Mouse (Mus musculus) brain, embryonic 14.5 days (tissue): ENCODE measurements around the gene Tmem121b. TPM values are rescaled to one million over a fixed set of nuclear protein-coding genes. Genes with fewer than 3 reads are reported as not detected.

Experiments
- DNase-seq: peaks from one replicate; pipeline ENCODE4 v3.0.0-alpha.2; 2011; ENCODE audit warnings: low read depth
- CTCF ChIP-seq: fragments of 200-500 bp; IDR thresholded peaks from 2 replicates; pipeline ENCODE4 v1.5.1; 2012; ENCODE audit warnings: inconsistent platforms, mild to moderate bottlenecking, moderate library complexity, borderline replicate concordance; ENCODE audit not compliant: insufficient read depth, insufficient read length; ENCODE audit errors: extremely low read depth
- POLR2A ChIP-seq: fragments of 200-500 bp; IDR thresholded peaks from 2 replicates; pipeline ENCODE4 v1.6.1; 2012; ENCODE audit warnings: mild to moderate bottlenecking, inconsistent platforms, borderline replicate concordance; ENCODE audit not compliant: poor library complexity, insufficient read depth, insufficient read length, severe bottlenecking; ENCODE audit errors: extremely low read depth
- polyA plus RNA-seq: library from polyadenylated mRNA; depleted of rRNA; stranded (reverse); fragments of >200 nt; gene quantifications from 2 replicates; pipeline ENCODE4 v1.2.3, GENCODE M21; 2012

The Tmem121b gene
- polyA plus RNA-seq, 1 experiment, result 15.6 TPM

DNA sequence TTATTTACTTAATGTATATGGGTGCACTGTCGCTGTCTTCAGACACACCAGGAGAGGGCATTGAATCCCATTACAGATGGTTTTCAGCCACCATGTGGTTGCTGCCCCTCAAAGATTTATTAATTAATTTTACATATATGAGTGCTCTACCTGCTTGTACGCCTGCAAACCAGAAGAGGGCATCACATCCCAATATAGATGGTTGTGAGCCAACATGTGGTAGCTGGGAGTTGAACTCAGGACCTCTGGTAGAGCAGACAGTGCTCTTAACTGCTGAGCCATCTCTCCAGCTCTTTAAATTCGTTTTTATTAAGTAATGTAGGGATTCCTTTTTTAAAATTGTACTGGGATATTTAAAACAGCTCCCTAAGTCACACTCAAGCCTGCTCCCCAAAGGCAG, 24.3 kb downstream of the Tmem121b start:
- TF ChIP-seq POLR2A, result no peak
- TF ChIP-seq CTCF, result no peak
- no peak for DNase-seq

DNA sequence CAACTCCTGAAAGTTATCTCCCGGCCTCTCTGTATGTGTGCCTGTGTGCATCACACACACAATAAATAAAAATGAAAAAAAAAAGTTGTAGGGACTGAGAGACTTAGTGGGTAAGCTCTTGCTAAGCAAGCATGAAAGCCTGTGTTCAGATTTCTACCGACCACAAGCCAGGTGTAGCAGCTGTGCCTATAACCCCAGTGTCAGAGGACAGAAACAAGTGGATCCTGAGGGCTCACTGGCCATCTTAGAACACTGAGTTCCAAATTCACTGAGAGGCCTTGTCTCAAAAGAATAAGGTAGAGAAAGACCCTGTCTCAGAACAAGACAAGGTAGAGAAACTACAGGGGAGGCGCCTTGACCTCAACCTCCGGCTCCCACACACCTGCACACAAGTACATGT, 25.3 kb downstream of the Tmem121b start:
- TF ChIP-seq POLR2A (no peak), CTCF (no peak)
- DNase-seq, result no peak

DNA sequence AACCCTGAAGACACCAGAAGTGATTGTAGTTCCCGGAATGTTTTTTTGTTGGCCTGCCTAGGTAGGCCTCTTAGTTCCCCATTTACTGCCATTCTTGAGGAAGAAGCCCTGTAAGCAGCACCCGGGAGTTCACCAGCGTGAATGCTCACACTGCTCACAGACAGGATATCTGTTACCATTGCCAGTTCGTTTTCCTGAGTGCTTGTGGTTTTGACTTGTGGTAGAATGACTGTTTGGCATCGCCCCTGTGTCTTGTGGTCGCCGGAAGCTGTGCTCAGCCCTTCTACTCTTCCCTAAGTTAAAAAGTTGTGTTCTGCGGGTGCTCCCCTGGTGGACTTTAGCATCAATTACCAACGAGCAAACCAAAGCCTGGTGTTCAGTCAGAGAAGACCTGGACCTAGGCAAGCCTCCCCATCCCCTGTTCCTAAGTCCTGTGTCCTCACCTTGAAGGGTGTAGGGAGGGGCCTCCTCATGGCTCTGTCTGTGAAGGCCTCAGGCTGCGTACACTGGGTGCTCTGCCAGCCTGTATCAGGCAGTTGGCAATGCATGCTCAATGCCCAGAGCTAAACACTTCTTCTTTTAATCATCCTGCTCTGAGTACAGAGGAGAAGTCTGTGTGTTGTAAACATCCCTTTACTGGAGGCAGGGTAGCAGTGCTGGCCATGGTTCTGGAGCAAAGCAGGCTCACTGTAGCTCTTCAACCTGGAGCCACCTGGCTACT, 26.8 kb downstream of the Tmem121b start:
- TF ChIP-seq CTCF (no peak), POLR2A (no peak)
- no peak for DNase-seq

DNA sequence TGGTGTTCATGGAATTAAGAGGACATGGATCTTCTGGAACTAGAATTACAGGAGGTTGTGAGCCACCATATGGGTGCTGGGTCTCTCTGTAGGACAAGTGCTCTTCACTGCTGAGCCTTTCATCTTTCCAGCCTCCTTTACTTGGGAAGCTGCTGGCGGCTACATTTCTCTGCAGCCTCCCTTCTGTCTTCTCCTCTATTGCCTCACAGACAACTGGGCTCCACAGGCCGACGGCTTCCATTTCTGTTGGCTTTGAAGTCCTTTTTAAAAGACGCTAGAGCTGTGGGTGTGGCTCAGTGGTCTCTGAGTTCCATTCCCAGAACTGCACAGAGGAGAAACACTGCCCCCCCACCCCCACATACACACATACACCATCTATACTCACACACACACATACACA, 28.2 kb downstream of the Tmem121b start:
- no peak for DNase-seq
- TF ChIP-seq POLR2A (no peak), CTCF (no peak)

DNA sequence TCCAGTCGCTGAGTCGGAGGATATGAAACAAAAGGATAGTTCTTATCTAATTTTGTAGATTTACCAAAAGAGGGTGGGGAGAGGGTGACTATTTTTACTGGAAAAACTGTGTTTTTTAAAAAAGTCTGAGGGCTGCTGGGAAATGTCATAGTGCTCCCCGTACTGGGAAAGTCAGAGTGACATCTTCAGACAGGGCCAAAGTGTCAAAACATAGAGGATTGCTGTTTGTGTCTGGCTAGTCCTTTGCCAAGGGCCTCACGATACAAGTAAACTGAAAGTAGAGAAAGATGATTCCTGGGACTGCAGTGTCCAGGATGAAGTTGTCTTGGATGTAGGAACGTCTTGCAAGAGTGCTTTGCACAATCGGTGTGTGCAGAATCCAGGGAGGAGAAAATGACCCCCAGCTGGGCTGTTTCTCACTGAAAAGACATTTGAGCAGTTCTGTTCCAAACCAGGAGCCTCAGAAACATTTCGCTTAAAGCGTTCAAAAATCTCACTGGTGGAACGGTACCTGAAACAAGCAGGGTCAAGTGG, 29.1 kb downstream of the Tmem121b start:
- no peak for DNase-seq
- TF ChIP-seq POLR2A (no peak), CTCF (no peak)

DNA sequence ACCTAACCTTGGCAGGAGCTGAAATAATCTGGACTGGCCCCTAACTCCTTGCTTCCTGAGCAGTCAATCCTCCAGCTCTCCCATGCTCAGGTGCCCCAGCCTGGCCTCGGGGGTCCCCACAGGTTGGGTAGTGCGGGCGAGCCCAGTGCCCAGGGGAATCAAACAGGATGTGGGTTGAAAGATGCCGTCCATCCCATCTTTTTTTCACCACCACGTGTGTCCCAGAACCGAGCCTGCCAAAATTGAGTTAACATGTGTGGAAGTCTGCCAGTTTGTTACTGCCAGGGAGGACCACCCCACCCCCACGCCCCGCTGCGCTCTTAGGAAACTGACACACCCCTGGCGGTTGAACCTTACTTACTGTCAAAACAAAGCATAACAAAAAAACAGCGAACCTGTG, 29.7 kb downstream of the Tmem121b start:
- no peak for TF ChIP-seq POLR2A
- TF ChIP-seq CTCF, result no peak
- DNase-seq, result peak; percentile 70

DNA sequence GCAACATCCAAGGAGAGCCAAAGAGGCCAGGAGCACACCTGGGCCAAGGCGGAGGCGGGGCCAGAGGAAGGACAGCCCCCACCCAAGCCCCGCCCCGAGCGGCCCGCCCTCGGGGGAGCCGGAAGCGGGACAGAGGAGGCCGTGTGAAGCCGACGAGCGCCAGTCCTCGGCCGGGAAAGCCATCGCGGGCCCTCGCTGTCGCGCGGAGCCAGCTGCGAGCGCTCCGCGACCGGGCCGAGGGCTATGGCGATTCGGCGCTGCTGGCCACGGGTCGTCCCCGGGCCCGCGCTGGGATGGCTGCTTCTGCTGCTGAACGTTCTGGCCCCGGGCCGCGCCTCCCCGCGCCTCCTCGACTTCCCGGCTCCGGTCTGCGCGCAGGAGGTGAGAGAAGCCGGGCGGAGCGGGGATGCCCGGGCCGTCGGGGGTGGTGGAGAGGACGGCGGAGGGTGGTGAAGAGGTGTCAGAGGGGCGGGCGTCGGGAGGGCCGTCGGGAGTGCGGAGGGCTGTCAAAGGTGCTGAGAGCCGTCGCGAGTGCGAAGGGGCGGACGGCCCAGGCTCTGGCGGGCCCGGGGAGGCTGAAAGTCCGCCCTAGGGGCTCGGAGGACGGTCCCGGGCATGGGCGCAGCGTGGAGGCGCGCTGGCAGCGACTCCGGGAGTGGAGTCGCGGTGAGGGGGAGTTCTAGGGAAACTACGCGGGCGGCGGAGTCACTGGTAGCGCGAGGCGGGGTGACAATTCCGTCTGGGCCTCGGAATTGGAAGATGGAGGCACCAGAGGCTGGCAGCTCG, 30.3 kb downstream of the Tmem121b start, which contains the start of gene Il17ra:
Gene Il17ra (plus strand): TSS at position 162 of the 786 bp plus-strand sequence.
- TF ChIP-seq POLR2A (0 out of 2 replicates have a peak, but pooled peaks have one; percentile 18), CTCF (no peak)
- DNase-seq, result peak; percentile 68

DNA sequence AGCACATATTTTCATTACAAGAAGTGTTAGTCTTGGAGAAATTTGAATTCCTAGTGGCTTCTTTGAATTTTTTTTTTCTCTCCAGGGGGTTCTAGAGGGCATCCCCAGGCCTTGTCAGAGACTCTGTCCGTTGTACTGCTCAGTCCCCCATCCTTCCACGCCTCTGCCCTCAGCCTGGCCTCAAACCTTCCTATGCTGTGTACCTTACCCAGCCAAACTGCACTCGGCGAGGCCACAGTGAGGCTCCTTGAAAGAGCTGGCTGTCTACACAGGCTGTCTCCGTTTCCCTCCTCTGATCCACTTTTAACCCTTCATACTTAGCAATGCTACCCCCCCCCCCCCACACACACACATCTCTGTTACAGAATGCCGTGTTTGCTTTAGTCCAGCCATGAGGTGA, 31.4 kb downstream of the Tmem121b start:
- TF ChIP-seq CTCF, result no peak
- TF ChIP-seq POLR2A, result no peak

DNA sequence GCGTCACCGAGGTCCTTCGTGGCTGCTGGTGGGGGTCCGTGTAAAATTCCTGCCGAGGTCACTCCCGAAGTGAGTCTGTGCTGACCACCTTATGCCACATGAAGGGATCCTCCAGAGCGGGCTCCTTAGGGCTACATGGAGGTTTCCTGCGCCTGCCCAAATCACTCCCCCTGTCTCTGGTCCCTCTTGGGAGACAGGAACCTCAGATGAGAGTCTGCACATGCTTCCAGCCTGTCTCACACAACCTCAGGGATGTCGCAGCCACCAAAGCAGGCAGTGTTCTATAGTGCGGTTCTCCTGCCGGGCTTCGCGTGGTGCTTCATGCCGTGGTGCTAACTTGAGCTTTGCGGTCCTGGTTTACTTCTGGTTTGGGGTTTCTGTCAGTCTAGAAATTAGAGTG, 32.4 kb downstream of the Tmem121b start:
- no peak for DNase-seq
- TF ChIP-seq CTCF (no peak), POLR2A (no peak)

More for the DNA sequence above, 31.4 kb downstream of the Tmem121b start:
- DNase-seq, result no peak

DNA sequence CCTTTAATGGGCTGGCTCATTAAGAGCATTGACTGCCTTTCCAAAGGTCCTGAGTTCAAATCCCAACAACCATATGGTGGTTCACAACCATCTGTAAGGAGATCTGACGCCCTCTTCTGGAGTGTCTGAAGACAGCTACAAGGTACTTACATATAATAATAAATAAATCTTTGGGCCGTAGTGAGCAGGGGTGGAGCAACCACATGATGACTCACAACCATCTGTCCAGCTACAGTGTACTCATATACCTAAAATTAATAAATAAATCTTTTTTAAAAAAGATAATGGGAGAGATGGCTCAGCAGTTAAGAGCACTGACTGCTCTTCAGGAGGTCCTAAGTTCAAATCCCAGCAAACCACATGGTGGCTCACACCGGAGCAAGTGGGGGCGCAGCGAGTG, 35.9 kb downstream of the Tmem121b start:
- DNase-seq, result no peak
- TF ChIP-seq CTCF (no peak), POLR2A (no peak)

DNA sequence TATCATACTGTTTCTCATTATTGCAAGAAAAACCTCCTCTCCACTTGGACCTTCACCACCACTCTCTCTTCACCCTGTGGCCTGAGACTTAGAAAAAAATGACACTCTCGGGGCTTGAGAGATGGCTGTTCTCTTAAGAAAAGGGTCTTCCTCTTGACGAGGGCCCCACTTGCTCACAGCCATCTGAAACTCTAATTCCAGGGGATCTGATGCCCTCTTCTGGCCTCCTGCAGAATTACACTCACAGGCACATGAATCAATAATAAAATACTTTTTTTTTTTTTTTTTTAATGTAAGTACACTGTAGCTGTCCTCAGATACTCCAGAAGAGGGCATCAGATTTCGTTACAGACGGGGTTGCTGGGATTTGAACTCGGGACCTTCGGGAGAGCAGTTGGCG, 36.5 kb downstream of the Tmem121b start:
- DNase-seq, result no peak
- peak; percentile 35; the same call in 1 of the 2 replicates for TF ChIP-seq CTCF
- TF ChIP-seq POLR2A, result no peak

DNA sequence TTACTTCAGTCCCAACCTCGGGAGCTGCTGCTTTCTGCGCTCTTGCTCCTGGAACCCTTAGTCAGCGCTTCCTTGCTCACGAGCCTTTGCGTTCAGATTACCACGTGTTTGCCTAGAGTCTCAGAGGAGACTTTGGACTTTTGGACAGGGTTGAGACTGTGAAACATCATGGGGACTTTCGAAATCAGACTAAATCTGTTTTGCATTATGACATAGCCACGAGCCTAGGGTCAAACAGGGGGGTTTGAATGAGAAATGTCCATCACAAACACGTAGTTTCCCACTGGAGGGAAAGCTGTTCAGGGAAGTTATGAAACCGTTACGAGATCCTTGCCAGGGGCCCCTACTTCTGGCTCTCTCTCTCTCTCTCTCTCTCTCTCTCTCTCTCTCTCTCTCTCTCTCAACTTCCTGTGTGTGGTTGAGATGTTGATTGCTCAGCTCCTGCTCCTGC, 39.0 kb downstream of the Tmem121b start:
- DNase-seq, result no peak
- TF ChIP-seq POLR2A (no peak), CTCF (no peak)

DNA sequence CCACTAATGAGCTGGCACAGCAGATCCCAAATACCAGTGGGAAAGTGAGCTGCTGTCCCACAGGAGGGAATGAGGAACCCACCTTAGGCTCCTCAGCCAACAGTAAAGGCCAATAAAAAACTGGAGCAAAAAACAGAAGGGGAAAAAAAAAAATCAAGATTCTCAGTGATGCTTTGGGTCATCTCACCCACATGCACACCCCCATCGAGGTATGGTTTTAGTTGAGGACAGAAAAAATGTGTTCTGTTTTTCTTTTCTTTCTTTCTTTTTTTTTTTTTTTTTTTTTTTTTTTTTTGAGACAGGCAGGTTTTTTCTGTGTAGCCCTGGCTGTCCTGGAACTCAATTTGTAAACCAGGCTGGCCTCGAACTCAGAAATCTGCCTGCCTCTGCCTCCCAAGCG, 40.1 kb downstream of the Tmem121b start:
- TF ChIP-seq CTCF (no peak), POLR2A (no peak)
- no peak for DNase-seq
